Mouse (Mus musculus): Measurements from ENCODE around the gene Kntc1. TPM values are rescaled to one million over a fixed set of nuclear protein-coding genes. Genes with fewer than 3 reads are reported as not detected.
A peak's percentile ranks its signal among the peaks of the same experiment; 100 is the strongest.
"Not testable (repeated sequence)": the region's sequence is repeated elsewhere in the genome, so short reads cannot be mapped to it uniquely, and the experiment has no call there.

The Kntc1 gene
- total RNA-seq (2017), result 0.12 TPM in 1 of 2 replicates, not detected in the other

- peak; percentile 98 for ATAC-seq (ENCODE audit: extremely low read depth, insufficient number of reproducible peaks, low FRiP score, poor library complexity, severe bottlenecking)
These were observed at the start of gene Kntc1, which contains the start of gene Rsrc2 for GRCm38 (mm10) chr5:123749065-123750064. TSS of gene Kntc1 (plus strand) at chr5:123749716. TSS of gene Rsrc2 (minus strand) at chr5:123749414.

GRCm38 (mm10) chr5:123700625-123701024 is 48.9 kb upstream of the Kntc1 start:
- no peak for ATAC-seq (ENCODE audit: extremely low read depth, insufficient number of reproducible peaks, low FRiP score, poor library complexity, severe bottlenecking)

GRCm38 (mm10) chr5:123708598-123708997 is 40.9 kb upstream of the Kntc1 start:
- ATAC-seq (ENCODE audit: extremely low read depth, insufficient number of reproducible peaks, low FRiP score, poor library complexity, severe bottlenecking), result no peak

- ATAC-seq (ENCODE audit: extremely low read depth, insufficient number of reproducible peaks, low FRiP score, poor library complexity, severe bottlenecking), result no peak
These were observed 39.9 kb upstream of the Kntc1 start for GRCm38 (mm10) chr5:123709571-123709970.

- ATAC-seq (ENCODE audit: extremely low read depth, insufficient number of reproducible peaks, low FRiP score, poor library complexity, severe bottlenecking), result peak; percentile 95
These were observed 35.7 kb upstream of the Kntc1 start for GRCm38 (mm10) chr5:123713782-123714181.

GRCm38 (mm10) chr5:123714622-123715021 is 34.9 kb upstream of the Kntc1 start:
- ATAC-seq (ENCODE audit: extremely low read depth, insufficient number of reproducible peaks, low FRiP score, poor library complexity, severe bottlenecking), result no peak

- peak; percentile 100 for ATAC-seq (ENCODE audit: extremely low read depth, insufficient number of reproducible peaks, low FRiP score, poor library complexity, severe bottlenecking)
These were observed 28.9 kb upstream of the Kntc1 start, which contains the start of gene Zcchc8 for GRCm38 (mm10) chr5:123720328-123721311. TSS of gene Zcchc8 (minus strand) at chr5:123721100.

GRCm38 (mm10) chr5:123723816-123724215 is 25.7 kb upstream of the Kntc1 start:
- ATAC-seq (ENCODE audit: extremely low read depth, insufficient number of reproducible peaks, low FRiP score, poor library complexity, severe bottlenecking), result not testable (repeated sequence)

DNA sequence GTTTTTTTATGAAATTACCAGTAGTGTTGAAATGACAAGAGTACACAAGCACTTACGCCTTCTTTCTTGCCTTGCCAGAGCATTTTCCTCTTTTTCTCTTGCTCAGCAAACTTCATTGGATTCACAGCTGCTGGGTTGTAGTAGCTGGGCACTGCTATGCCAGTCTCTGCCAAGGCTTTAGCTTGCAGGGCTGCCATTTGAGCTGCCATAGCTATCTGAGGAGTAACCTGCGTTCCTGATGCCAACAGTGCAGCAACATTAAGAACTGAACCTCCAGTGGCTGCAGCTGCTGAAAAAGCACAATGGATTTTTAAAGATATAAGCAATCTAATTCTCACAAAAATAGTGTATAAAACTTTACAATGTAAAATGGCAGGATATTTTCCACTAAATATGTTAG is 18.5 kb upstream of the Kntc1 start:
- ATAC-seq (ENCODE audit: extremely low read depth, insufficient number of reproducible peaks, low FRiP score, poor library complexity, severe bottlenecking), result no peak

DNA sequence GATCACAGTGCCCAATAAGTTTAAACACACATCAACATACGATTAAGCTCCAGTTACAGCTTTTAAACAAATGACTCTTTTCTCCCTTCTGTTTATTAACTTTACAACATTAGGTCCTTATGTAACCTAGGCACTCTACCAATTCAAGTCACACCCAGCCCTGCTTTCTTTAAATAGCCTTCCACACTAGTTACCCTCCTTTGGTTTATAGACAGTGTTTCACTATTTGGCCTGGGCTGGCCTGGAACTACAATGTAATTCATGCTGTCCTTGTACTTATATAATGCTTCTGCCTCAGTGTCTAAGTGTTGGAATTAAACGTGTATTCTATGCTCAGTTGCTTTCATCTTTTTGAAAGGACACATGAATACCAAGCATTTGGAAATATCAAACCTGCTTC is 5.2 kb upstream of the Kntc1 start:
- no peak for ATAC-seq (ENCODE audit: extremely low read depth, insufficient number of reproducible peaks, low FRiP score, poor library complexity, severe bottlenecking)

DNA sequence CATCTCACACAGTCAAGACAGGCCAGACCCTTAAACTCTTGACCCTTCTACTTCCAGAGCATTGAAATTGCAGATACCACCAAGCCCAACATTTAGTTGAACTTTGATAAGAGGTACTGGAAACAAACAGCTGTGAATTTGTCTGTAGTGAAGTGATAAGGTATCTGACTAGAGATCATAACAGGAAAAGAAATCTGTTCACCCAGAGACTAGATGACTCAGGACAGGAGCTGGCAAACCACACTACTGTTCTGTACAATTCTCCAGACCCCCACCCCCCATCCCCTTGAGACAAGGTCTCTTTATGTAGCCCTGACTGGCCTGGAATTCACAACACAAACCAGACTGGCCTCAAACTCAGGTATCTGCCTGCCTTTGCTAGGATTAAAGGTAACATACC is 3.3 kb upstream of the Kntc1 start:
- no peak for ATAC-seq (ENCODE audit: extremely low read depth, insufficient number of reproducible peaks, low FRiP score, poor library complexity, severe bottlenecking)

- ATAC-seq (ENCODE audit: extremely low read depth, insufficient number of reproducible peaks, low FRiP score, poor library complexity, severe bottlenecking), result no peak
These were observed 1.9 kb upstream of the Kntc1 start for GRCm38 (mm10) chr5:123747604-123748003.

GRCm38 (mm10) chr5:123748339-123749064 is 1.0 kb upstream of the Kntc1 start:
- no peak for ATAC-seq (ENCODE audit: extremely low read depth, insufficient number of reproducible peaks, low FRiP score, poor library complexity, severe bottlenecking)

GRCm38 (mm10) chr5:123765506-123765905 is 16.0 kb downstream of the Kntc1 start:
- ATAC-seq (ENCODE audit: extremely low read depth, insufficient number of reproducible peaks, low FRiP score, poor library complexity, severe bottlenecking), result no peak

DNA sequence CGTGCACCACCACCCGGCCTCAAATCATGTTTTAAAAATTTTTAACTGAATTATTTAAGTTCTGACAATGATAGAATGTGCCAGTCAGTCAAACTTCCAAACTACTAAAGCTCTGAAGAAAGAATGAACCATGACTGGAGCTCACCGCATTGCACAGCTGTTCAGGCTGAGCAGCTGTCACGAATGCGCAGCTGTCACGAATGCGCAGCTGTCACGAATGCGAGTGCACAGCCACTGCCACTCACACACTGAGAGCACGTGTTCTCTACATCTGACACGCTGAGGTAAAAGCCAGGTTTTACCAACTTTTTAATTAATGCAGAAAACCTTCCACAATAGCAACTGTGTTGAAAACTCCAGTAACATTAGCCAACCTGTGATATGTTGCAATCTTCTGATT is 16.9 kb downstream of the Kntc1 start:
- not testable (repeated sequence) for ATAC-seq (ENCODE audit: extremely low read depth, insufficient number of reproducible peaks, low FRiP score, poor library complexity, severe bottlenecking)

DNA sequence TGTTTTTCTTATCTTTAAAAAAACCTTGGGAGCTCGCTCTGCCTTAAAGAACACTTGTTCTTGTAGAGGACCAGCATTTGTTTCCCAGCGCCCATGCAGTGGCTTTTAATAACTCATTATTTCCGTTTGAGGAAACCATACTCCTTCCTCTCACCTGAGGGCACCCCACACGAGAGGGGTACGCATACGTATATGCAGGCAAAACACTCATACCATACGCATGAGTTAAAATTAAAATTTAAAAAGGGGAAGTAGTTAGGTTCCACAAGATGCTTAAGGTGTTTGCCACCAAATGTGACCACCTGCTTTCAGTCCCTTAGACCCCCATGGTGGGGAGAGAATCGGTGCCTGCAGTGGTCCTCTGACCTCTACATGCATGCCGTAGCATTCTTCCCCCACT is 23.9 kb downstream of the Kntc1 start:
- 0 out of 2 replicates have a peak, but pooled peaks have one; percentile 36 for ATAC-seq (ENCODE audit: extremely low read depth, insufficient number of reproducible peaks, low FRiP score, poor library complexity, severe bottlenecking)

- 0 out of 2 replicates have a peak, but pooled peaks have one; percentile 23 for ATAC-seq (ENCODE audit: extremely low read depth, insufficient number of reproducible peaks, low FRiP score, poor library complexity, severe bottlenecking)
These were observed 31.2 kb downstream of the Kntc1 start for GRCm38 (mm10) chr5:123780716-123781115.

DNA sequence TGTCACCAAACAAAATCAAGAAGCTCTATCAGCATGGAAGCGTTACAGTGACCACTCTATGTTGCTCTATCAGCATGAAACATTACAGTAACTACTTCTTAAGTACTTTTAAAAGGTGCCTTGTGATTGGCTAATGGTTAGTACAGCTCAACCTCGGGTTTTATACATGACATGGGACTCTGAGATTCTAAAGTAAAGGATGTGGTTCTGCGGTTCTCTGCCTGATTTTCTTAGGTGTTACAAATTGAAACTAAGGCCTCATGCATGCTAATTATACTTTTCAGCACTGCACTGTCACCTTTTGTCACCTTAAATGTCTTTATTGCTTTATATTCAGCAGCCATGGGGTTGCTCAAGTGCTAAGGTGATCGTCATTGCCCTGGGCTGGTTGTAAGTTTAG is 32.3 kb downstream of the Kntc1 start:
- no peak for ATAC-seq (ENCODE audit: extremely low read depth, insufficient number of reproducible peaks, low FRiP score, poor library complexity, severe bottlenecking)

All from neutrophil, adult 5-6 weeks (primary cell).